Mouse (Mus musculus): ENCODE data around the gene Cd81. TPM values are rescaled to one million over a fixed set of nuclear protein-coding genes. Genes with fewer than 3 reads are reported as not detected.

Gene Cd81
- polyA plus RNA-seq, 1 experiment, result 227 TPM

GRCm38 (mm10) chr7:143086366-143086765, 33.8 kb downstream of the Cd81 start:
- 51% methylated on average over 2 of the region's 2 CpGs for WGBS
- TF ChIP-seq CTCF (IDR thresholded peaks at IDR 0.05; ENCODE audit: extremely low read depth, insufficient read length, insufficient replicate concordance, low read depth, low read length) (peak; percentile 61; the same call in 1 of the 2 replicates), POLR2A (IDR thresholded peaks at IDR 0.05; ENCODE audit: low read depth, low read length) (no peak)
- no peaks in the 10 kb centered on the region for H3K27me3 ChIP-seq (ENCODE audit: control insufficient read depth, insufficient read depth, low read length)
- no peak overlapping the region for H3K27ac ChIP-seq (ENCODE audit: insufficient read depth, low read depth, low read length)
- H3K4me3 ChIP-seq (ENCODE audit: low read depth, low read length), result no peak overlapping the region
- H3K4me1 ChIP-seq (ENCODE audit: control insufficient read depth, insufficient read depth, insufficient read length, low read length), result peaks cover 13% of the 10 kb centered on the region
- no peaks in the 10 kb centered on the region for H3K36me3 ChIP-seq (ENCODE audit: control insufficient read depth, insufficient read depth, low read length)

- 68% methylated on average over 4 of the region's 4 CpGs for WGBS
- Histone ChIP-seq H3K27ac (ENCODE audit: insufficient read depth, low read depth, low read length) (no peak overlapping the region), H3K36me3 (ENCODE audit: control insufficient read depth, insufficient read depth, low read length) (no peaks in the 10 kb centered on the region), H3K4me1 (ENCODE audit: control insufficient read depth, insufficient read depth, insufficient read length, low read length) (peaks cover 8% of the 10 kb centered on the region), H3K27me3 (ENCODE audit: control insufficient read depth, insufficient read depth, low read length) (no peaks in the 10 kb centered on the region), H3K4me3 (ENCODE audit: low read depth, low read length) (no peak overlapping the region)
- TF ChIP-seq CTCF (IDR thresholded peaks at IDR 0.05; ENCODE audit: extremely low read depth, insufficient read length, insufficient replicate concordance, low read depth, low read length) (peak; percentile 46; the same call in 1 of the 2 replicates), POLR2A (IDR thresholded peaks at IDR 0.05; ENCODE audit: low read depth, low read length) (no peak)
Observed at GRCm38 (mm10) chr7:143087070-143087579, 34.6 kb downstream of the Cd81 start.

- no peak for TF ChIP-seq POLR2A (IDR thresholded peaks at IDR 0.05; ENCODE audit: low read depth, low read length)
- no peak for TF ChIP-seq CTCF (IDR thresholded peaks at IDR 0.05; ENCODE audit: extremely low read depth, insufficient read length, insufficient replicate concordance, low read depth, low read length)
Observed at GRCm38 (mm10) chr7:143093847-143094246, 41.3 kb downstream of the Cd81 start.

GRCm38 (mm10) chr7:143094592-143095553, 42.3 kb downstream of the Cd81 start, which contains the start of gene Trpm5:
Gene Trpm5 (minus strand): TSS chr7:143094642.
- peak; percentile 87; the same call in 1 of the 2 replicates for TF ChIP-seq CTCF (IDR thresholded peaks at IDR 0.05; ENCODE audit: extremely low read depth, insufficient read length, insufficient replicate concordance, low read depth, low read length)
- TF ChIP-seq POLR2A (IDR thresholded peaks at IDR 0.05; ENCODE audit: low read depth, low read length), result no peak
- Histone ChIP-seq H3K27me3 (ENCODE audit: control insufficient read depth, insufficient read depth, low read length) (no peaks in the 10 kb centered on the region), H3K4me1 (ENCODE audit: control insufficient read depth, insufficient read depth, insufficient read length, low read length) (peaks cover 4% of the 10 kb centered on the region; the same call in 1 of the 2 replicates), H3K27ac (ENCODE audit: insufficient read depth, low read depth, low read length) (no peak within 1 kb of the TSS), H3K4me3 (ENCODE audit: low read depth, low read length) (no peak within 1 kb of the TSS), H3K36me3 (ENCODE audit: control insufficient read depth, insufficient read depth, low read length) (no peaks in the 10 kb centered on the region)
- WGBS, result 40% methylated on average over 10 of the region's 10 CpGs

More at GRCm38 (mm10) chr7:143093847-143094246, 41.3 kb downstream of the Cd81 start:
- Histone ChIP-seq H3K4me3 (ENCODE audit: low read depth, low read length) (no peak overlapping the region), H3K4me1 (ENCODE audit: control insufficient read depth, insufficient read depth, insufficient read length, low read length) (peaks cover 4% of the 10 kb centered on the region; the same call in 1 of the 2 replicates), H3K36me3 (ENCODE audit: control insufficient read depth, insufficient read depth, low read length) (no peaks in the 10 kb centered on the region), H3K27ac (ENCODE audit: insufficient read depth, low read depth, low read length) (no peak overlapping the region), H3K27me3 (ENCODE audit: control insufficient read depth, insufficient read depth, low read length) (no peaks in the 10 kb centered on the region)
- 55% methylated on average over 3 of the region's 3 CpGs for WGBS

- peaks cover 8% of the 10 kb centered on the region; the same call in 1 of the 2 replicates for H3K4me1 ChIP-seq (ENCODE audit: control insufficient read depth, insufficient read depth, insufficient read length, low read length)
- no peaks in the 10 kb centered on the region for H3K27me3 ChIP-seq (ENCODE audit: control insufficient read depth, insufficient read depth, low read length)
- 18% methylated on average over 1 of the region's 1 CpGs for WGBS
- no peak overlapping the region for H3K27ac ChIP-seq (ENCODE audit: insufficient read depth, low read depth, low read length)
- no peak overlapping the region for H3K4me3 ChIP-seq (ENCODE audit: low read depth, low read length)
- no peaks in the 10 kb centered on the region for H3K36me3 ChIP-seq (ENCODE audit: control insufficient read depth, insufficient read depth, low read length)
- TF ChIP-seq POLR2A (IDR thresholded peaks at IDR 0.05; ENCODE audit: low read depth, low read length) (no peak), CTCF (IDR thresholded peaks at IDR 0.05; ENCODE audit: extremely low read depth, insufficient read length, insufficient replicate concordance, low read depth, low read length) (no peak)
Observed at GRCm38 (mm10) chr7:143095554-143095907, 43.0 kb downstream of the Cd81 start.

- Histone ChIP-seq H3K4me3 (ENCODE audit: low read depth, low read length) (no peak overlapping the region), H3K27me3 (ENCODE audit: control insufficient read depth, insufficient read depth, low read length) (no peaks in the 10 kb centered on the region), H3K36me3 (ENCODE audit: control insufficient read depth, insufficient read depth, low read length) (no peaks in the 10 kb centered on the region), H3K27ac (ENCODE audit: insufficient read depth, low read depth, low read length) (no peak overlapping the region), H3K4me1 (ENCODE audit: control insufficient read depth, insufficient read depth, insufficient read length, low read length) (peaks cover 13% of the 10 kb centered on the region; the same call in 1 of the 2 replicates)
- no peak for TF ChIP-seq POLR2A (IDR thresholded peaks at IDR 0.05; ENCODE audit: low read depth, low read length)
- 62% methylated on average over 4 of the region's 4 CpGs for WGBS
Observed at GRCm38 (mm10) chr7:143100759-143101158, 48.2 kb downstream of the Cd81 start.

Data from small intestine, adult 2 months (tissue).